Mouse (Mus musculus) CH12.LX (cell line): ENCODE measurements around the gene Caprin1. TPM values are rescaled to one million over a fixed set of nuclear protein-coding genes. Genes with fewer than 3 reads are reported as not detected.

Experiments used
- DNase-seq: peaks from one replicate; pipeline ENCODE4 v3.0.0-alpha.2; 2013; ENCODE audit errors: extremely low read depth
- H3K27ac ChIP-seq: 2 replicates; pipeline ENCODE4 v1.5.1; 2012; ENCODE audit warnings: low read depth, mild to moderate bottlenecking, control low read depth, moderate library complexity; ENCODE audit not compliant: insufficient read depth
- H3K27me3 ChIP-seq: replicated peaks from 2 replicates; pipeline ENCODE3; 2012; ENCODE audit warnings: inconsistent platforms
- H3K36me3 ChIP-seq, 2 experiments: replicated peaks in 1 of 2; 2 replicates each; pipeline versions ENCODE3 to v1.6.1; 2012; ENCODE audit warnings: inconsistent platforms in 1 of 2, low read length in 1 of 2, mild to moderate bottlenecking in 1 of 2, mixed read lengths in 1 of 2, moderate library complexity in 1 of 2; ENCODE audit not compliant: control insufficient read depth in 1 of 2, insufficient read depth in 1 of 2
- H3K4me1 ChIP-seq, 2 experiments: 2 replicates each; pipeline ENCODE4 v1.6.1; 2012; ENCODE audit warnings: inconsistent platforms in 1 of 2, moderate library complexity in 1 of 2; ENCODE audit not compliant: insufficient read depth in 2 of 2, control insufficient read depth in 1 of 2
- H3K4me2 ChIP-seq: 2 replicates; pipeline ENCODE4 v1.6.1; 2012; ENCODE audit warnings: low read depth, mild to moderate bottlenecking, control low read depth; ENCODE audit not compliant: poor library complexity, insufficient read depth, severe bottlenecking
- H3K4me3 ChIP-seq, 3 experiments: fragments of 150-350 bp in 1 of 3; sonication (generic) in 1 of 3; replicated peaks in 1 of 3; 2 replicates each; pipeline versions ENCODE3 to v1.5.1; 2011 to 2012; ENCODE audit warnings: low read depth in 2 of 3, low read length in 2 of 3, mild to moderate bottlenecking in 2 of 3, moderate library complexity in 2 of 3, control low read depth in 1 of 3, improper control_type of control experiment in 1 of 3, inconsistent platforms in 1 of 3, mixed read lengths in 1 of 3; ENCODE audit not compliant: poor library complexity in 1 of 3
- H3K79me2 ChIP-seq: replicated peaks from 2 replicates; pipeline ENCODE4 v1.6.1; 2012; ENCODE audit warnings: mild to moderate bottlenecking, moderate library complexity; ENCODE audit not compliant: control insufficient read depth, poor library complexity, insufficient read depth, severe bottlenecking; ENCODE audit errors: extremely low read depth
- H3K9ac ChIP-seq: 2 replicates; pipeline ENCODE4 v1.6.1; 2012; ENCODE audit warnings: low read depth, mild to moderate bottlenecking, control low read depth, moderate library complexity; ENCODE audit not compliant: insufficient read depth
- H3K9me3 ChIP-seq: replicated peaks from 2 replicates; pipeline ENCODE3; 2012; ENCODE audit warnings: low read length, inconsistent platforms, mixed read lengths
- BHLHE40 ChIP-seq: IDR thresholded peaks from 2 replicates; pipeline ENCODE4 v1.6.1; 2011; ENCODE audit warnings: mild to moderate bottlenecking, low read depth, low read length, improper control_type of control experiment
- E2F4 ChIP-seq: IDR thresholded peaks from 2 replicates; pipeline ENCODE4 v1.6.1; 2011; ENCODE audit warnings: low read depth, low read length, improper control_type of control experiment; ENCODE audit not compliant: insufficient replicate concordance
- GABPA ChIP-seq: IDR thresholded peaks from 2 replicates; pipeline ENCODE4 v1.6.1; 2012; ENCODE audit warnings: low read depth, low read length, improper control_type of control experiment, inconsistent platforms; ENCODE audit not compliant: insufficient replicate concordance
- HCFC1 ChIP-seq: IDR thresholded peaks from 2 replicates; pipeline ENCODE4 v1.6.1; 2012; ENCODE audit warnings: low read depth, mild to moderate bottlenecking, inconsistent platforms, low read length, improper control_type of control experiment
- KAT2A ChIP-seq: IDR thresholded peaks from 2 replicates; pipeline ENCODE4 v1.6.1; 2012; ENCODE audit warnings: low read length, improper control_type of control experiment, inconsistent platforms; ENCODE audit not compliant: insufficient replicate concordance
- MAFK ChIP-seq: IDR thresholded peaks from 2 replicates; pipeline ENCODE4 v1.6.1; 2011; ENCODE audit warnings: low read length, improper control_type of control experiment; ENCODE audit not compliant: insufficient replicate concordance
- MAZ ChIP-seq: IDR thresholded peaks from 2 replicates; pipeline ENCODE4 v1.6.1; 2012; ENCODE audit warnings: low read depth, mild to moderate bottlenecking, inconsistent platforms, low read length, improper control_type of control experiment, moderate library complexity
- MEF2A ChIP-seq: IDR thresholded peaks from 2 replicates; pipeline ENCODE4 v1.6.1; 2014; ENCODE audit warnings: low read depth, mild to moderate bottlenecking, inconsistent platforms, low read length, improper control_type of control experiment, borderline replicate concordance
- MXI1 ChIP-seq: IDR thresholded peaks from 2 replicates; pipeline ENCODE4 v1.6.1; 2011; ENCODE audit warnings: mild to moderate bottlenecking, low read depth, low read length, improper control_type of control experiment
- MYC ChIP-seq: IDR thresholded peaks from 2 replicates; pipeline ENCODE4 v1.6.1; 2011; ENCODE audit warnings: low read depth, mild to moderate bottlenecking, improper control_type of control experiment, low read length
- POLR2AphosphoS2 ChIP-seq: IDR thresholded peaks from 2 replicates; pipeline ENCODE4 v1.6.1; 2011; ENCODE audit warnings: low read depth, low read length, improper control_type of control experiment
- SIN3A ChIP-seq: IDR thresholded peaks from 2 replicates; pipeline ENCODE4 v1.6.1; 2012; ENCODE audit warnings: low read length, improper control_type of control experiment, inconsistent platforms
- TCF12 ChIP-seq: IDR thresholded peaks from 2 replicates; pipeline ENCODE4 v1.6.1; 2014; ENCODE audit warnings: low read depth, mild to moderate bottlenecking, inconsistent platforms, low read length, improper control_type of control experiment
- USF2 ChIP-seq: conservative IDR thresholded peaks from 2 replicates; pipeline ENCODE4 v1.6.1; 2011; ENCODE audit warnings: low read depth, low read length, improper control_type of control experiment
- ZC3H11A ChIP-seq: IDR thresholded peaks from 2 replicates; pipeline ENCODE4 v1.6.1; 2012; ENCODE audit warnings: low read depth, mild to moderate bottlenecking, inconsistent platforms, low read length, improper control_type of control experiment
- ZNF384 ChIP-seq: IDR thresholded peaks from 2 replicates; pipeline ENCODE4 v1.6.1; 2012; ENCODE audit warnings: low read depth, low read length, improper control_type of control experiment, inconsistent platforms
- dilution Hi-C: fragments of 300-500 bp; cut with MboI; formaldehyde crosslinking; loops from 2 replicates; pipeline ENCODE4 v1.14.3; 2020; ENCODE audit warnings: low sequenced_read_pairs; ENCODE audit not compliant: extremely low pct_unique_long_range_greater_than_20kb, extremely low pct_ligation_motif_present
- in situ Hi-C: fragments of 300-500 bp; cut with MboI; formaldehyde crosslinking; loops from 3 replicates; pipeline ENCODE4 v1.14.3; 2019; ENCODE audit warnings: low sequenced_read_pairs, low pct_ligation_motif_present, low pct_unique_long_range_greater_than_20kb, mixed read lengths
- polyA plus RNA-seq: library from polyadenylated mRNA; unstranded; fragments of >175 nt; gene quantifications from 2 replicates; pipeline ENCODE4 v1.2.1, GENCODE M21; 2012; ENCODE audit warnings: low read depth; ENCODE audit not compliant: insufficient read length
- total RNA-seq, 2 experiments: library from RNA; depleted of rRNA; stranded (reverse); fragments of 300-350 nt in 1 of 2; fragments of >200 nt in 1 of 2; gene quantifications; 2 replicates each; pipeline ENCODE4 v1.2.3; 2012 to 2014

The Caprin1 gene
- total and polyA plus RNA-seq, 3 experiments: 217 to 514 (median 410) TPM

- Histone ChIP-seq H3K27me3 (no peaks in the 10 kb centered on the region), H3K4me2 (no peak overlapping the region), H3K9ac (no peak overlapping the region), H3K36me3 (peaks cover 65 to 96% of the 10 kb centered on the region in 2 experiments), H3K27ac (no peak overlapping the region), H3K79me2 (no peaks in the 10 kb centered on the region), H3K4me1 (peaks cover 0 to 3% of the 10 kb centered on the region in 2 experiments; a peak in 1 of 4 replicates), H3K9me3 (no peaks in the 10 kb centered on the region), H3K4me3 (no peak overlapping the region)
- dilution Hi-C loops: no loop called here
- DNase-seq: no peak
- TF ChIP-seq SIN3A: no peak
- TF ChIP-seq, all 38 proteins: peak for 0
- in situ Hi-C loops: loop anchor here (10.0 kb wide), 1 partner anchor 258 kb away; no protein-coding TSS in a partner anchor
Measured at GRCm38 (mm10) chr2:103746761-103747160, 50.7 kb downstream of the Caprin1 start.

GRCm38 (mm10) chr2:103746096-103746495, 51.4 kb downstream of the Caprin1 start:
- H3K4me2 ChIP-seq: no peak overlapping the region
- H3K9ac ChIP-seq: no peak overlapping the region
- peaks cover 62 to 96% of the 10 kb centered on the region in 2 experiments for H3K36me3 ChIP-seq
- no peak overlapping the region for H3K27ac ChIP-seq
- no peak for TF ChIP-seq POLR2AphosphoS2
- TF ChIP-seq MAFK: no peak
- no peak for TF ChIP-seq TCF12
- no peak for TF ChIP-seq MYC
- no peak for TF ChIP-seq BHLHE40
- TF ChIP-seq ZNF384: no peak
- no peak for TF ChIP-seq E2F4
- no peak for TF ChIP-seq HCFC1
- dilution Hi-C loops (no loop called here), in situ Hi-C loops (loop anchor here (10.0 kb wide), 1 partner anchor 259 kb away; no protein-coding TSS in a partner anchor)
- DNase-seq: no peak
- no peak overlapping the region for H3K4me3 ChIP-seq
- no peaks in the 10 kb centered on the region for H3K27me3 ChIP-seq
- H3K9me3 ChIP-seq: no peaks in the 10 kb centered on the region
- peaks cover 0 to 7% of the 10 kb centered on the region in 2 experiments; a peak in 2 of 4 replicates for H3K4me1 ChIP-seq
- no peaks in the 10 kb centered on the region for H3K79me2 ChIP-seq

GRCm38 (mm10) chr2:103745481-103745880, 52.0 kb downstream of the Caprin1 start:
- peaks cover 59 to 96% of the 10 kb centered on the region in 2 experiments for H3K36me3 ChIP-seq
- no peak overlapping the region for H3K27ac ChIP-seq
- no peaks in the 10 kb centered on the region for H3K9me3 ChIP-seq
- in situ Hi-C loops: loop anchor here (10.0 kb wide), 1 partner anchor 259 kb away; no protein-coding TSS in a partner anchor
- H3K9ac ChIP-seq: no peak overlapping the region
- H3K79me2 ChIP-seq: no peaks in the 10 kb centered on the region
- DNase-seq: no peak
- TF ChIP-seq ZC3H11A: no peak
- no peak for TF ChIP-seq POLR2AphosphoS2
- TF ChIP-seq MAZ: no peak
- TF ChIP-seq USF2: no peak
- no peak for TF ChIP-seq MXI1
- TF ChIP-seq GABPA: no peak
- TF ChIP-seq KAT2A: no peak
- no peak for TF ChIP-seq MEF2A
- dilution Hi-C loops: no loop called here
- H3K4me2 ChIP-seq: no peak overlapping the region
- H3K27me3 ChIP-seq: no peaks in the 10 kb centered on the region
- H3K4me1 ChIP-seq: peaks cover 0 to 7% of the 10 kb centered on the region in 2 experiments; a peak in 2 of 4 replicates
- no peak overlapping the region for H3K4me3 ChIP-seq
